Mouse (Mus musculus) adrenal gland, adult 8-10 months (tissue): ENCODE results near the gene Fgfr2. TPM values are rescaled to one million over a fixed set of nuclear protein-coding genes. Genes with fewer than 3 reads are reported as not detected.
A peak's percentile ranks its signal among the peaks of the same experiment; 100 is the strongest.

Experiments
- DNase-seq: peaks from one replicate; pipeline ENCODE4 v3.0.0; 2022
- total RNA-seq, 4 experiments: library from RNA; stranded (reverse); gene quantifications; 2 replicates each; pipeline ENCODE4 v1.2.4; 2022

The Fgfr2 gene
- total RNA-seq, 4 experiments from 2014 or later, result 193 to 471 (median 262) TPM

GRCm38 (mm10) chr7:132247567-132247966, 875.6 kb downstream of the Fgfr2 start:
- no peak for DNase-seq

- DNase-seq, result no peak
Measured at GRCm38 (mm10) chr7:132247091-132247490, 876.1 kb downstream of the Fgfr2 start.

GRCm38 (mm10) chr7:132245730-132246129, 877.4 kb downstream of the Fgfr2 start:
- DNase-seq, result no peak

- DNase-seq, result no peak
Measured at GRCm38 (mm10) chr7:132244637-132245036, 878.5 kb downstream of the Fgfr2 start.

- DNase-seq, result no peak
Measured at GRCm38 (mm10) chr7:132243225-132243624, 879.9 kb downstream of the Fgfr2 start.

- no peak for DNase-seq
Measured at GRCm38 (mm10) chr7:132242617-132243141, 880.5 kb downstream of the Fgfr2 start.

GRCm38 (mm10) chr7:132238921-132239320, 884.2 kb downstream of the Fgfr2 start:
- DNase-seq, result no peak

- no peak for DNase-seq
Measured at GRCm38 (mm10) chr7:132237191-132237590, 886.0 kb downstream of the Fgfr2 start.

- DNase-seq, result no peak
Measured at GRCm38 (mm10) chr7:132236789-132237188, 886.4 kb downstream of the Fgfr2 start.

GRCm38 (mm10) chr7:132234250-132234649, 888.9 kb downstream of the Fgfr2 start:
- no peak for DNase-seq

- DNase-seq, result no peak
Measured at GRCm38 (mm10) chr7:132233732-132234131, 889.4 kb downstream of the Fgfr2 start.

GRCm38 (mm10) chr7:132232937-132233336, 890.2 kb downstream of the Fgfr2 start:
- peak; percentile 65 for DNase-seq

GRCm38 (mm10) chr7:132231476-132231875, 891.7 kb downstream of the Fgfr2 start:
- no peak for DNase-seq

- DNase-seq, result no peak
Measured at GRCm38 (mm10) chr7:132230961-132231360, 892.2 kb downstream of the Fgfr2 start.

- DNase-seq, result no peak
Measured at GRCm38 (mm10) chr7:132227075-132227640, 896.0 kb downstream of the Fgfr2 start.

- DNase-seq, result peak; percentile 61
Measured at GRCm38 (mm10) chr7:132226379-132227074, 896.6 kb downstream of the Fgfr2 start.

GRCm38 (mm10) chr7:132223452-132224141, 899.6 kb downstream of the Fgfr2 start:
- DNase-seq, result no peak

GRCm38 (mm10) chr7:132214031-132214430, 909.1 kb downstream of the Fgfr2 start:
- no peak for DNase-seq

- DNase-seq, result peak; percentile 41
Measured at GRCm38 (mm10) chr7:132213460-132213859, 909.7 kb downstream of the Fgfr2 start.

GRCm38 (mm10) chr7:132211920-132212701, 911.0 kb downstream of the Fgfr2 start:
- no peak for DNase-seq

- DNase-seq, result no peak
Measured at GRCm38 (mm10) chr7:132210616-132211015, 912.5 kb downstream of the Fgfr2 start.

GRCm38 (mm10) chr7:132208946-132209651, 914.1 kb downstream of the Fgfr2 start:
- DNase-seq, result no peak
